Mouse (Mus musculus): ENCODE results near the gene Tssk3.

DNA sequence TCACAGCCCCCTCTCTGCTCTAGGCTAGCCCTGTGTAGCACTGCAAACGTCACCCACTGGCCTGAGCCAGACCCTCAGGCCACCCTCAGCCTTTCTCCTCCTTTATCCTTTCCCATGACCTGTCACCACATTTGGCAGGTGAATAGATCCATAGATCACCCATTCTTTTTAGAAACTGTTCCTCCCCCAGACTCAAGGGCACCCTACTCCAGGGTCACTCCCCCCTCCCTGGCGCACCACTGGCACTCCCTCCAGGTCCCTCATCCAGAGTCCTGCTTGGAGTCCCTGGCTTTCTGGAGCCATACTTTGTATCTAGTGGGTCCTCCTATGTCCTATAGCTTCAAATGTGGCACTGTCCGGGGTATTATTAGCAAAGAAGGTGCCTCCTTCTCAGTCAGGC is 14.7 kb upstream of the Tssk3 start:
- TF ChIP-seq POLR2A (IDR thresholded peaks at IDR 0.05; ENCODE audit: low read depth, low read length) (no peak), CTCF (conservative IDR thresholded peaks at IDR 0.05; ENCODE audit: insufficient read depth, insufficient read length, low read depth, low read length) (no peak)
